In genomic region chr9:15861402-15861801, GRCm38 (mm10) we compare ENCODE assay signal across 27 mouse cellular contexts. TPM values are rescaled to one million over a fixed set of nuclear protein-coding genes. Genes with fewer than 3 reads are reported as not detected.
DNase-seq lines count a peak whose midpoint lies in the region; ATAC-seq lines count a peak whose summit lies in the region.
"Had no signal": no experiment of that assay in that cellular context is flagged by ENCODE, and none has a peak within 500 bp of the region (broad histone marks: within the 10 kb centered on the region; RNA-seq: fewer than 3 reads in every experiment).

No protein-coding gene starts in this region.

- H3K27ac ChIP-seq in heart, embryonic 12.5 days (ENCODE audit: poor library complexity, severe bottlenecking), result no peak overlapping the region
- H3K27ac ChIP-seq in heart, embryonic 16.5 days (ENCODE audit: low read length), result no peak overlapping the region
- H3K27ac ChIP-seq in hindbrain, embryonic 10.5 days, result no peak overlapping the region
- H3K27ac ChIP-seq in forebrain, embryonic 10.5 days, result no peak overlapping the region
- H3K27ac ChIP-seq: embryonic facial prominence, embryonic 15.5 days; forebrain, embryonic 15.5 days; hindbrain, embryonic 14.5 days; intestine, embryonic 15.5 days had no signal

- ATAC-seq in heart, embryonic 12.5 days (ENCODE audit: insufficient number of reproducible peaks, low FRiP score), result 0 out of 2 replicates have a peak, but pooled peaks have one; percentile 36
- ATAC-seq in heart, embryonic 16.5 days (replicated peaks; ENCODE audit: extremely low read depth, insufficient read depth, low FRiP score), result peak; percentile 63; the same call in 1 of the 2 replicates
- ATAC-seq: forebrain, embryonic 15.5 days; intestine, embryonic 15.5 days had no signal

- no peak overlapping the region for H3K4me2 ChIP-seq in heart, embryonic 12.5 days
- no peak overlapping the region for H3K4me2 ChIP-seq in heart, embryonic 16.5 days (ENCODE audit: low read depth, low read length)
- H3K4me2 ChIP-seq: embryonic facial prominence, embryonic 15.5 days; forebrain, embryonic 15.5 days; hindbrain, embryonic 14.5 days; intestine, embryonic 15.5 days had no signal

- 38% methylated on average over 5 of the region's 5 CpGs for WGBS in heart, embryonic 12.5 days
- 36% methylated on average over 5 of the region's 5 CpGs for WGBS in heart, embryonic 16.5 days
- WGBS in hindbrain, embryonic 10.5 days, result 80% methylated on average over 5 of the region's 5 CpGs
- WGBS in forebrain, embryonic 10.5 days, result 71% methylated on average over 5 of the region's 5 CpGs

- peak; percentile 10 to 29 for DNase-seq in heart, adult 18-20 months
- peak; percentile 4 for DNase-seq in heart, adult 8-10 months (ENCODE audit: low spot score)
- no peak for DNase-seq in hindbrain, embryonic 10.5 days (ENCODE audit: low spot score)
- no peak for DNase-seq in forebrain, embryonic 10.5 days (ENCODE audit: extremely low spot score, low spot score)
- DNase-seq in natural killer cell, adult 2 months (ENCODE audit: low spot score in 2 of 2), result no peak
- DNase-seq in urinary bladder, postnatal 36 days (ENCODE audit: low spot score in 2 of 2), result no peak
- DNase-seq: adrenal gland, adult 2 months; adrenal gland, postnatal 25 days; cerebellum, adult 2 months; cerebellum, postnatal 14 days; embryo, embryonic 11 days; gastrocnemius, postnatal 36 days; kidney, adult 18-20 months had no signal

- H3K4me3 ChIP-seq in heart, embryonic 12.5 days, result no peak overlapping the region
- no peak overlapping the region for H3K4me3 ChIP-seq in heart, embryonic 16.5 days (ENCODE audit: low read length)
- H3K4me3 ChIP-seq in hindbrain, embryonic 10.5 days, result no peak overlapping the region
- H3K4me3 ChIP-seq in forebrain, embryonic 10.5 days, result no peak overlapping the region
- H3K4me3 ChIP-seq: embryonic facial prominence, embryonic 15.5 days; erythroblast, embryonic 14.5 days; forebrain, embryonic 15.5 days; intestine, embryonic 15.5 days had no signal

- H3K4me1 ChIP-seq in heart, embryonic 12.5 days (replicated peaks), result peaks cover 11% of the 10 kb centered on the region; the same call in 1 of the 2 replicates
- peaks cover 4% of the 10 kb centered on the region; the same call in 1 of the 2 replicates for H3K4me1 ChIP-seq in heart, embryonic 16.5 days (ENCODE audit: control insufficient read depth, insufficient read depth, low read length)
- no peaks in the 10 kb centered on the region for H3K4me1 ChIP-seq in hindbrain, embryonic 10.5 days (replicated peaks)
- peaks cover 5% of the 10 kb centered on the region; the same call in 1 of the 2 replicates for H3K4me1 ChIP-seq in forebrain, embryonic 10.5 days
- H3K4me1 ChIP-seq: embryonic facial prominence, embryonic 15.5 days; intestine, embryonic 15.5 days had no signal

- no peak overlapping the region for H3K9ac ChIP-seq in heart, embryonic 12.5 days
- no peak overlapping the region for H3K9ac ChIP-seq in heart, embryonic 16.5 days (ENCODE audit: low read length)
- H3K9ac ChIP-seq: embryonic facial prominence, embryonic 15.5 days; forebrain, embryonic 15.5 days; hindbrain, embryonic 14.5 days; intestine, embryonic 15.5 days had no signal

- H3K27me3 ChIP-seq in heart, embryonic 12.5 days (replicated peaks), result no peaks in the 10 kb centered on the region
- no peaks in the 10 kb centered on the region for H3K27me3 ChIP-seq in heart, embryonic 16.5 days (ENCODE audit: control insufficient read depth, insufficient read depth, low read length)
- no peaks in the 10 kb centered on the region for H3K27me3 ChIP-seq in hindbrain, embryonic 10.5 days (ENCODE audit: insufficient read depth, poor library complexity, severe bottlenecking)
- no peaks in the 10 kb centered on the region for H3K27me3 ChIP-seq in forebrain, embryonic 10.5 days (ENCODE audit: poor library complexity, severe bottlenecking)
- H3K27me3 ChIP-seq: CH12.LX; embryonic facial prominence, embryonic 15.5 days; forebrain, embryonic 15.5 days; intestine, embryonic 15.5 days had no signal

- H3K9me3 ChIP-seq in heart, embryonic 12.5 days (replicated peaks), result no peaks in the 10 kb centered on the region
- no peaks in the 10 kb centered on the region for H3K9me3 ChIP-seq in heart, embryonic 16.5 days (replicated peaks; ENCODE audit: control insufficient read depth, low read length)
- no peaks in the 10 kb centered on the region for H3K9me3 ChIP-seq in hindbrain, embryonic 10.5 days
- peaks cover 5% of the 10 kb centered on the region; the same call in 1 of the 2 replicates for H3K9me3 ChIP-seq in forebrain, embryonic 10.5 days
- H3K9me3 ChIP-seq: embryonic facial prominence, embryonic 15.5 days; forebrain, embryonic 15.5 days; intestine, embryonic 15.5 days had no signal

- H3K36me3 ChIP-seq in heart, embryonic 12.5 days, result no peaks in the 10 kb centered on the region
- no peaks in the 10 kb centered on the region for H3K36me3 ChIP-seq in heart, embryonic 16.5 days (ENCODE audit: control insufficient read depth, insufficient read depth)
- H3K36me3 ChIP-seq in hindbrain, embryonic 10.5 days, result no peaks in the 10 kb centered on the region
- no peaks in the 10 kb centered on the region for H3K36me3 ChIP-seq in forebrain, embryonic 10.5 days (replicated peaks)
- H3K36me3 ChIP-seq: embryonic facial prominence, embryonic 15.5 days; forebrain, embryonic 15.5 days; intestine, embryonic 15.5 days had no signal

RNA-seq across cellular contexts. Expression of gene Mtnr1b, which starts 13.0 kb away (rescaled TPM):
- not detected for total RNA-seq in heart, adult 18-20 months (2021)
- total RNA-seq in heart, adult 8-10 months (2022), result not detected
- polyA plus RNA-seq in heart, embryonic 12.5 days (2016; fragmentation: Nextera tagmentation; extraction: Ambion mirVana), result not detected in 2 replicates
- polyA plus RNA-seq in heart, embryonic 16.5 days (2015; fragmentation: Nextera tagmentation; extraction: Ambion mirVana), result not detected in 2 replicates
- polyA plus RNA-seq in hindbrain, embryonic 10.5 days (2016; fragmentation: Nextera tagmentation; extraction: Ambion mirVana), result not detected in 2 replicates
- polyA plus RNA-seq in forebrain, embryonic 10.5 days (2016; fragmentation: Nextera tagmentation; extraction: Ambion mirVana), result not detected in 2 replicates
- total RNA-seq: adrenal gland, adult 2 months; adrenal gland, postnatal 25 days; CH12.LX; common myeloid progenitor, adult 5-6 weeks; gastrocnemius, adult 8-10 months; gastrocnemius, postnatal 36 days; heart, postnatal 14 days had no signal
- polyA plus RNA-seq: adrenal gland, adult 2 months; cerebellum, adult 2 months; embryonic facial prominence, embryonic 11.5 days; embryonic facial prominence, embryonic 15.5 days; erythroblast, embryonic 14.5 days; forebrain, embryonic 11.5 days; forebrain, embryonic 15.5 days; hindbrain, embryonic 14.5 days; intestine, embryonic 15.5 days; kidney, embryonic 14.5 days had no signal

Comparison
In these comparisons a context has a peak if more than half of its experiments do, and no peak if none do; other contexts are left out.
1. DNase-seq: peak in heart, adult 18-20 months (2 of 2) and heart, adult 8-10 months (single experiment); none in hindbrain, embryonic 10.5 days (single experiment), forebrain, embryonic 10.5 days (single experiment), natural killer cell, adult 2 months (0 of 2) and urinary bladder, postnatal 36 days (0 of 2).